Mouse (Mus musculus) granulocyte monocyte progenitor cell, adult 5-6 weeks (primary cell): Measurements from ENCODE around the gene Hkdc1. TPM values are rescaled to one million over a fixed set of nuclear protein-coding genes. Genes with fewer than 3 reads are reported as not detected.

ENCODE experiments used
- total RNA-seq, 2 experiments: library from RNA; stranded (forward) in 1 of 2; stranded (reverse) in 1 of 2; fragments of 200-712, 200-1000 nt in 1 of 2; fragments of >200 nt in 1 of 2; fragmentation: Nextera tagmentation in 1 of 2; gene quantifications; 2 replicates each; pipeline ENCODE4 v1.2.3; 2014 to 2017

The Hkdc1 gene
- total RNA-seq, 2 experiments from 2014 or later = not detected

Other genes starting within 250 kb of the Hkdc1 start
- not detected in 2 replicates for gene Tspan15, start 191.2 kb downstream of the Hkdc1 start, total RNA-seq (2014; fragmentation: Nextera tagmentation)
- gene Tspan15, start 191.2 kb downstream of the Hkdc1 start, total RNA-seq (2017) = 0.13 TPM in 1 of 2 replicates, not detected in the other
- gene Tacr2, start 170.1 kb downstream of the Hkdc1 start, total RNA-seq (2014; fragmentation: Nextera tagmentation) = not detected in 2 replicates
- 0.22 TPM in 1 of 2 replicates, not detected in the other for gene Tacr2, start 170.1 kb downstream of the Hkdc1 start, total RNA-seq (2017)
- 46.4 and 67.3 TPM in 2 replicates for gene Hk1, start 42.6 kb downstream of the Hkdc1 start, total RNA-seq (2014; fragmentation: Nextera tagmentation)
- gene Hk1, start 42.6 kb downstream of the Hkdc1 start, total RNA-seq (2017) = 72.6 and 73.2 TPM in 2 replicates
- 2.0 and 4.2 TPM in 2 replicates for gene 4930507D05Rik, start 27.0 kb upstream of the Hkdc1 start, total RNA-seq (2014; fragmentation: Nextera tagmentation)
- 0.31 and 0.34 TPM in 2 replicates for gene 4930507D05Rik, start 27.0 kb upstream of the Hkdc1 start, total RNA-seq (2017)
- gene Supv3l1, start 27.2 kb upstream of the Hkdc1 start, total RNA-seq (2014; fragmentation: Nextera tagmentation) = 48.8 and 53.9 TPM in 2 replicates
- 39.0 and 52.8 TPM in 2 replicates for gene Supv3l1, start 27.2 kb upstream of the Hkdc1 start, total RNA-seq (2017)
- 59.0 and 64.1 TPM in 2 replicates for gene Vps26a, start 64.3 kb upstream of the Hkdc1 start, total RNA-seq (2014; fragmentation: Nextera tagmentation)
- 69.8 and 92.6 TPM in 2 replicates for gene Vps26a, start 64.3 kb upstream of the Hkdc1 start, total RNA-seq (2017)
- gene Srgn, start 105.0 kb upstream of the Hkdc1 start, total RNA-seq (2014; fragmentation: Nextera tagmentation) = 2,018 and 2,531 TPM in 2 replicates
- 2,281 and 2,967 TPM in 2 replicates for gene Srgn, start 105.0 kb upstream of the Hkdc1 start, total RNA-seq (2017)
- 16.6 and 27.9 TPM in 2 replicates for gene Kif1bp, start 156.0 kb upstream of the Hkdc1 start, total RNA-seq (2014; fragmentation: Nextera tagmentation)
- gene Kif1bp, start 156.0 kb upstream of the Hkdc1 start, total RNA-seq (2017) = 16.4 and 16.9 TPM in 2 replicates
- gene Ddx21, start 179.8 kb upstream of the Hkdc1 start, total RNA-seq (2014; fragmentation: Nextera tagmentation) = 103 and 110 TPM in 2 replicates
- 167 and 199 TPM in 2 replicates for gene Ddx21, start 179.8 kb upstream of the Hkdc1 start, total RNA-seq (2017)
- 87.6 and 115 TPM in 2 replicates for gene Ddx50, start 228.7 kb upstream of the Hkdc1 start, total RNA-seq (2014; fragmentation: Nextera tagmentation)
- gene Ddx50, start 228.7 kb upstream of the Hkdc1 start, total RNA-seq (2017) = 110 and 119 TPM in 2 replicates